Mouse (Mus musculus) forebrain, embryonic 11.5 days (tissue): ENCODE data around the gene Ciz1. TPM values are rescaled to one million over a fixed set of nuclear protein-coding genes. Genes with fewer than 3 reads are reported as not detected.

ENCODE experiments used
- ATAC-seq: fragments of 200-750 bp; cut with Nextera tagmentation; replicated peaks from 2 replicates; pipeline ENCODE4 v1.8.0; 2017; ENCODE audit warnings: moderate TSS enrichment; ENCODE audit not compliant: low FRiP score
- DNase-seq: peaks from one replicate; pipeline ENCODE4 v3.0.0-alpha.2; 2017; ENCODE audit warnings: low spot score
- H3K27ac ChIP-seq: fragments of 300-500 bp; sonication (generic); 2 replicates; pipeline ENCODE4 v1.5.1; 2014; ENCODE audit warnings: low read depth, low read length
- H3K27me3 ChIP-seq: fragments of 300-500 bp; sonication (generic); 2 replicates; pipeline ENCODE4 v1.6.1; 2014; ENCODE audit warnings: mild to moderate bottlenecking, low read length, mixed read lengths; ENCODE audit not compliant: control insufficient read depth, insufficient read depth
- H3K36me3 ChIP-seq: fragments of 300-500 bp; sonication (generic); 2 replicates; pipeline ENCODE4 v1.6.1; 2014; ENCODE audit warnings: mild to moderate bottlenecking, low read length, moderate library complexity, mixed read lengths; ENCODE audit not compliant: control insufficient read depth, insufficient read depth
- H3K4me1 ChIP-seq: fragments of 300-500 bp; sonication (generic); replicated peaks from 2 replicates; pipeline ENCODE4 v1.6.1; 2014; ENCODE audit warnings: low read length, mixed read lengths; ENCODE audit not compliant: control insufficient read depth, insufficient read depth
- H3K4me2 ChIP-seq: fragments of 300-500 bp; sonication (generic); 2 replicates; pipeline ENCODE4 v1.6.1; 2014; ENCODE audit warnings: low read depth, mild to moderate bottlenecking, low read length, moderate library complexity, mixed read lengths; ENCODE audit not compliant: severe bottlenecking
- H3K4me3 ChIP-seq: fragments of 300-500 bp; sonication (generic); 2 replicates; pipeline ENCODE4 v1.5.1; 2014; ENCODE audit warnings: low read depth, low read length
- H3K9ac ChIP-seq: fragments of 300-500 bp; sonication (generic); 2 replicates; pipeline ENCODE4 v1.6.1; 2014; ENCODE audit warnings: low read length
- H3K9me3 ChIP-seq: fragments of 300-500 bp; sonication (generic); 2 replicates; pipeline ENCODE4 v1.6.1; 2016; ENCODE audit warnings: low read length, mixed read lengths; ENCODE audit not compliant: control insufficient read depth
- WGBS: fragments of 180-500 bp; shearing (Covaris S2); extraction: QIAGEN DNeasy Blood & Tissue Kit; methylation state at CpG from one replicate; pipeline ENCODE4 v1.1.7; 2014; 5-methylcytosine and 5-hydroxymethylcytosine counted together
- polyA plus RNA-seq: library from polyadenylated mRNA; unstranded; fragments of >200 nt; fragmentation: Nextera tagmentation; extraction: Ambion mirVana; gene quantifications from 2 replicates; pipeline ENCODE4 v1.2.1, GENCODE M21; 2014

Gene Ciz1
- polyA plus RNA-seq, 1 experiment from 2014 or later, result 69.0 TPM

DNA sequence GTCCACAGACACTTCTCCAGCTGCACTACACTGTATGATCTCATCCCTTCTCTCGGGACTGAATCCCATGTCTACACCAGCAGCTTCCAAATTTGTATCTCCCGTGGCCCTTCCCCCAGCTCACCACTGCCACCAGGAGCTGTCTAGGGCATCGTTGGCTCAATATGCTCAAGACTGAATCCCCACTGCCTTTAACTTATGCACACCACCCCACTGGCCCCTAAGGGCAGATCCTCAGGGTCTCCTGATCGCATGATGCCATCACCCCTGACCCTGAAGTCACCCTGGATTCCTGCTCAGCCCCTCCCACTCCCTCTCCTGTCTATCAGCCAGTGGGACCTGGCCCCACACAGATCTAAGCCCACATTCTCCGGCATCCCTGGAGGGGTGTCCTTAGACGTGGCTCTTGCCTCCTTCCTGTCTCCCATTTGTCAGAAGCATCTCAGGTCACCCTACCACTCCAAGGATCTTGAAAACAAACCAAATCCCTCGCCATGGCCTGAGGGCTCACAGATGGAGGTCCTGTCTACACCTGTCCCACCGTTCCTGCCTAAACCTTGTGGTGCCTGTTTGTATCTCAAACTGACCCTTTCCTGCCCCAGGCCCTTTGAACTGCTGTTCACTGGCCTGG is 2.4 kb upstream of the Ciz1 start:
- Histone ChIP-seq H3K27ac (no peak overlapping the region), H3K9ac (no peak overlapping the region), H3K4me3 (no peak overlapping the region), H3K4me1 (0 out of 2 replicates have a peak, but pooled peaks cover 7% of the 10 kb centered on the region), H3K9me3 (no peaks in the 10 kb centered on the region), H3K4me2 (no peak overlapping the region), H3K27me3 (no peaks in the 10 kb centered on the region), H3K36me3 (no peaks in the 10 kb centered on the region)
- ATAC-seq, result no peak
- DNase-seq, result no peak
- WGBS, result 74% methylated on average over 8 of the region's 8 CpGs

DNA sequence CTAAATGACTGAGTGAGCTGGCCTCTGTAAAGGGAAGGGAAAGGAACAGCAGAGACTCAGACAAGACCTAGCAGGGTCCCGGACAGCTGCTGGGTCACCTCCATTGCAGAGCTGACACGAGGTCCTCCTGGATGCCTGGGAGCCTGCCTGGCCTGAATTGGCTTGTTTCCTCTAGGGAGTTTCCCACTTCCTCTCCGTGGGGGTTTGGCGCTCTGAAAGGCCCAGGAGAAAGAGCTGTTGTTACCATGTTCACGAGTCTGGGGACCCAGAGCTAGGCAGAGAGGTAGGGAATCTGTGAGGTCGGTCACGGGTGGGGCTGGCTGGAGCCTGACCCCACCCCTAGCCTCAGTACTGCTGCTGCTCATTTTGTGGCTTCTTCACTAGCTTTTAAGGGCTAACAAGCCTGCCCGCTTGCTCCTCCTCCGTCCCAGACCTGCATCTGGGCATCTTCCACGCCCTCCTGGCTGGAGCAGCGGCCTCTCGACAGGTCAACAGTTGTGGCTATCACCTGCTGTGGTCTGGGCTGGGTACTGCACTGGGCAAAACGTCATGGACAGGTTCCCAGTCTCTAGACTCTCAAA is 1.6 kb upstream of the Ciz1 start:
- H3K9me3 ChIP-seq, result no peaks in the 10 kb centered on the region
- 49% methylated on average over 13 of the region's 13 CpGs for WGBS
- no peaks in the 10 kb centered on the region for H3K27me3 ChIP-seq
- H3K4me1 ChIP-seq, result 0 out of 2 replicates have a peak, but pooled peaks cover 7% of the 10 kb centered on the region
- H3K4me3 ChIP-seq, result no peak overlapping the region
- DNase-seq (no peak), ATAC-seq (no peak)
- no peak overlapping the region for H3K9ac ChIP-seq
- H3K4me2 ChIP-seq, result no peak overlapping the region
- no peaks in the 10 kb centered on the region for H3K36me3 ChIP-seq
- no peak overlapping the region for H3K27ac ChIP-seq

DNA sequence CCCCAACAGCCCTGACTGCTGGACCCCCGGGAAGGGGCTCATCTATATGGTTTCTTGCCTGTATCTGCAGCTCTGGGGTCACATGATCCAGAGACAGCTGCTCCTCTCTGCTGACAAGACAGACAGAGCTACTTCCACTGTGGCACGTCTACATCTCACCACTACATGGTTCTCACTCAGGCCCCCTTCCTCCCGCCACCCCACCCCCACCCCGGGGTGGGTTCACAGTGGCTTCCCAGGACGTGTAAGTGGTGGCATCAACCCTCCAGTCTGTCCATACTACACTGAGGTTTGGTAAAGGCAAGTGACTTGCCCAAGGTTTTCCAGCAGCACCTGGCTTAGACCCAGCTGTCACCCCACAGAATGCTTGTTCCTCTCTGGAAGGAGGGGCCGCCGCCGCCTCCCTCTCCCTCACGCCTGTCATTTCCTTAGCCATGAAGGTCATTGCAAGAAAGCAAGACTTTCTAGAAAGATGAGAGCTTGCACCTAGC is 611 bp upstream of the Ciz1 start:
- H3K27me3 ChIP-seq, result no peaks in the 10 kb centered on the region
- 0 out of 2 replicates have a peak, but pooled peaks cover 7% of the 10 kb centered on the region for H3K4me1 ChIP-seq
- no peak for DNase-seq
- no peak for ATAC-seq
- H3K4me2 ChIP-seq, result peak overlapping the region; percentile 93
- H3K9ac ChIP-seq, result no peak overlapping the region; the same call in 1 of the 2 replicates
- H3K27ac ChIP-seq, result no peak overlapping the region
- 61% methylated on average over 9 of the region's 9 CpGs for WGBS
- H3K4me3 ChIP-seq, result peak overlapping the region; percentile 54; the same call in 1 of the 2 replicates
- H3K36me3 ChIP-seq, result no peaks in the 10 kb centered on the region
- no peaks in the 10 kb centered on the region for H3K9me3 ChIP-seq

DNA sequence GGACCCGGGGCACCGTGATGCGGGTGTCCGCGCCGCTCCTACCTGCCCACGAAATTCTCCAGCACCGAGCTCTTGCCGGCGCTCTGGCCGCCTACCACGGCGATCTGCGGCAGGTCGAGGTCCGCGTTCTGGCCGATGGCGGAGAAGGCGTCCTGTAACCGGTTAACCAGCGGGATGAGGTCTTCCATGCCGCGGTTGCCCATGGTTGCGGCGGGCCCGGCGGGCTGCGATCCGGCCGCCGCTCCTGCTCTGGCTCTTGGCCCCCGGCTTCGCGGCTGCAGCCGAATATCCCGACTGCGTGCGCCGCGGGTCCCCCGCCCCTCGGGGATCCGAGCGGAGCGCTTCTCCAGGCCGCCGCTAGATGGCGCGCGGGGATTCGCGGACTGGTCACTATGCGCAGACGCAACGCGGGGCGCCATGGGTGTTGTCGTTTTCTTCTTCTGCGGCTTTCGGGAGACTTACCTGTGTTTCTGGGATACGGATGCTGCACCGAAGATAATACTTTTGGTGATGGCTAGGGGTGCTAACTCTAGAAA is 948 bp downstream of the Ciz1 start, which contains the start of gene Dnm1:
Gene Dnm1, minus strand, starts transcription at position 332 of the 536 bp plus-strand sequence.
- Histone ChIP-seq H3K36me3 (no peaks in the 10 kb centered on the region), H3K9ac (peak within 1 kb of the TSS; percentile 73), H3K4me2 (peak within 1 kb of the TSS; percentile 93), H3K27ac (no peak within 1 kb of the TSS; the same call in 1 of the 2 replicates), H3K4me1 (0 out of 2 replicates have a peak, but pooled peaks cover 7% of the 10 kb centered on the region), H3K27me3 (no peaks in the 10 kb centered on the region), H3K9me3 (no peaks in the 10 kb centered on the region), H3K4me3 (peak within 1 kb of the TSS; percentile 54)
- ATAC-seq (peak; percentile 62), DNase-seq (peak; percentile 96)
- under 1% methylated on average over 63 of the region's 63 CpGs for WGBS

DNA sequence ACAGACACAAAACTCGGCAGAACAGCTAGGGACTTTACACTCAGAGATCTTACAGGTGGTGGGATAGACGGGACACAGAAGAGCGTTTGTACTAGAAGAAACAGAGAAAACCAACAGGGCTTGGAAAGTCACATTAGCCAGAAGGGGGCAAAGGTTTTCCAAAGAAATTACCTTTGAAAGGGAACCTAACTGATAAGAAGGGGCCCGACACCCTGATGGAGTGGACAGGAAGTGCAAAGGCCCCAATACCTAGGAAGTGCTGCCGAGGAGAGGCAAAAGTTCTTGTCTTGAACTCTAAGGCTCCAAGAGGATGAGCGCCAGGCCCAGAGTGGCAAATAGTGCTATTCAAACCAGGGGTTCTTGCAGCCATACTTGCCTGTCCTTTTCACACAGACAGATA is 1.7 kb downstream of the Ciz1 start:
- H3K4me2 ChIP-seq, result no peak overlapping the region
- H3K9ac ChIP-seq, result no peak overlapping the region
- H3K4me1 ChIP-seq, result 0 out of 2 replicates have a peak, but pooled peaks cover 7% of the 10 kb centered on the region
- H3K9me3 ChIP-seq, result no peaks in the 10 kb centered on the region
- ATAC-seq, result no peak
- no peak for DNase-seq
- 70% methylated on average over 6 of the region's 6 CpGs for WGBS
- H3K27me3 ChIP-seq, result no peaks in the 10 kb centered on the region
- no peak overlapping the region for H3K27ac ChIP-seq
- no peak overlapping the region for H3K4me3 ChIP-seq
- H3K36me3 ChIP-seq, result no peaks in the 10 kb centered on the region

DNA sequence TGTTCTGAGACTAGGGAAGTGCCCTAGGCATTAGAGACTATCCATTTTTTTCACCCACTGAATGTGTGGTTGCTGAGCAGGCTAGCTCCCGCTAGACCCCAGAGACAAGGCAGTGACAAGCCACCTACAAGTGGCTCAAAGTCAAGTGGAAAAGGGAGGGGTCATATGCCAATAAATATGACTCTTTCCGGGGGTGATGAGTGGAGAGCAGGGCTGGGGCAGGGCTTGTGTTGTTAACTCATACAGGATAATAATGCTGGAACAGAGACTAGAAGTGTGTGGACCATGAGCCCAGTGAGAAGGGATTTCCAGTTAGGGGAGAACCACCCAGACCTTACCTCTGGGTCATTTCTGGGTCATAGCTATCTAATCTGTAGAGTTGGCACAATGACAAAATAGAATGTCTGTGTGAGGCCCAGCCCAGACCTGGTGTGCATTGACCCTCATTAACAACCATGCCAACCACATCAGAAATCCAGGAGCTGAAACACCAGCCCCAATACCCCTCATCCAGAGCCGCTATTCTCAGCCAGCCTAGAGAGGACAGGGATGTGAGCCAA is 2.3 kb downstream of the Ciz1 start:
- Histone ChIP-seq H3K36me3 (no peaks in the 10 kb centered on the region), H3K4me1 (0 out of 2 replicates have a peak, but pooled peaks cover 7% of the 10 kb centered on the region), H3K9ac (no peak overlapping the region), H3K27me3 (no peaks in the 10 kb centered on the region), H3K9me3 (no peaks in the 10 kb centered on the region), H3K27ac (no peak overlapping the region), H3K4me2 (no peak overlapping the region), H3K4me3 (no peak overlapping the region)
- DNase-seq (no peak), ATAC-seq (no peak)
- WGBS, result 81% methylated on average over 3 of the region's 3 CpGs

DNA sequence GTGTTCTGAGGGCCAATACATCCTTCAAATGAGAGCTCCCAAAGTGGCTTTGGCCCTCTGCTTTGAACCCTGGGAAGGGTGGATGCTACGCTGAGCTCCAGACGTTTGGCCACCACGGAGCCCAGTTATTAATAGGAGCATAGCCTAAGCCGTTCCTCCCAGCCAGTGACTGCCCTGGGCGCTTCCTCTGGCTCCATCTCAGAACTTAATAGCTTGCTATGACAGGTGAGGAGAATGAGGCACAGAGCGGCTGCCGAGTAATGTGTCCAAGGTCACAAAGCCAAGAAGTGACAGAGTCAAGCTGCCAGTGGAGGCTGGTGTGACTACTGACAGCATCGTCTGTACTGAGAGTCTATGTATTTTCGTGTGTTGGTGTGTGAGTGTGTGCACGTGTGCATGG is 4.1 kb downstream of the Ciz1 start:
- 85% methylated on average over 10 of the region's 10 CpGs for WGBS
- Histone ChIP-seq H3K27ac (no peak overlapping the region), H3K4me2 (no peak overlapping the region), H3K27me3 (no peaks in the 10 kb centered on the region), H3K9me3 (no peaks in the 10 kb centered on the region), H3K36me3 (no peaks in the 10 kb centered on the region), H3K9ac (no peak overlapping the region), H3K4me3 (no peak overlapping the region), H3K4me1 (peaks cover 7% of the 10 kb centered on the region; the same call in 1 of the 2 replicates)
- DNase-seq (no peak), ATAC-seq (no peak)

DNA sequence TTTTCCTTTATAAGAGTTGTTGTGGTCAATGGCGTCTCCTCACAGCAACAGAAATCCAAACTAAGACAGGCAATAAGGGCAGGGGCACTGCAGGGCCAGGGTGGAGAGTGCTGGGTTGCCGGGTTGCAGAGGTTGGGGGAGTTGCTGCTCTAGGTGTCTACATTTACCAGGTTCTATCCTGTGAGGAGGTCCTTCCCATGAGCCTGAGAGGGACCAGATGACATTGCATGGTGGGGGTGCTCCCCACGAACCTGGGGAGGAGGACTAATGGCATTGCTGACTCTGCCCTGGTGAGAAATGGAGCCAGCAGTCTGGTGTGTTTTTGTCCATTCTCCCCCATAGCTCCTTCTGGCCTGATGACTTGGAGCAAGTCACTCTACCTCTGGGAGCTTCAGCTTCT is 5.6 kb downstream of the Ciz1 start:
- WGBS, result 79% methylated on average over 3 of the region's 3 CpGs
- H3K4me2 ChIP-seq, result no peak overlapping the region
- H3K27me3 ChIP-seq, result peaks cover 5% of the 10 kb centered on the region
- no peak overlapping the region for H3K4me3 ChIP-seq
- no peak overlapping the region for H3K9ac ChIP-seq
- no peak for ATAC-seq
- DNase-seq, result no peak
- no peaks in the 10 kb centered on the region for H3K36me3 ChIP-seq
- H3K4me1 ChIP-seq, result peaks cover 2% of the 10 kb centered on the region; the same call in 1 of the 2 replicates
- no peaks in the 10 kb centered on the region for H3K9me3 ChIP-seq
- H3K27ac ChIP-seq, result no peak overlapping the region
